Mouse (Mus musculus) lung, postnatal 0 days (tissue): ENCODE measurements around the gene Myo5a.

Experiments used
- CTCF ChIP-seq: IDR thresholded peaks from 2 replicates; pipeline ENCODE4 v1.5.1; 2016; ENCODE audit warnings: antibody characterized with exemption, mild to moderate bottlenecking
- EP300 ChIP-seq: IDR thresholded peaks from 2 replicates; pipeline ENCODE4 v1.6.1; 2016; ENCODE audit warnings: antibody characterized with exemption, mild to moderate bottlenecking, control low read depth

DNA sequence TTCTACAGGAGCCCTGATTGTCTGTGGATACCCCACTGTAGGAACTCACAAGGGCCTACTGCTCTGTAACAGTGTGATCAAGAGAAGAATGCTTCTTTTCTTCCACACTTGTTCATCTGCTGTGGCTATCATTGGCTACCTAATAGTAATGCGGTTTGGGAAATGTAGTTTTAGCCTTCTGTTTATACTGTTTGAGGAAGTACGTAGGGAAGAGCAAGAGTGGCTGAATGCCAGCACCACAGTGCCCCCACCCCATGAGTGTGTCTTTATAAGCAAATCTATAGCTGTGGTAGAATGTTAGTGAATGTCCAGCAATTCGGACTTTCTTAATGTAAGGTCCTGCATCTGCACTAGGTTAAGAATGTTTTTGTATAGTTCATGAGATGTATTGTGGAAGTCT, 21.7 kb upstream of the Myo5a start:
- TF ChIP-seq CTCF, result no peak
- no peak for TF ChIP-seq EP300
